Mouse (Mus musculus) olfactory bulb, adult 2 months (tissue): ENCODE data around the gene Rac3. TPM values are rescaled to one million over a fixed set of nuclear protein-coding genes. Genes with fewer than 3 reads are reported as not detected.

Experiments
- H3K27ac ChIP-seq: fragments of 200-500 bp; 2 replicates; pipeline ENCODE4 v1.5.1; 2012; ENCODE audit warnings: low read depth, low read length; ENCODE audit not compliant: insufficient read depth
- H3K4me1 ChIP-seq: fragments of 200-500 bp; 2 replicates; pipeline ENCODE4 v1.6.1; 2012; ENCODE audit warnings: low read length; ENCODE audit not compliant: control insufficient read depth, insufficient read depth
- H3K4me3 ChIP-seq: fragments of 200-500 bp; 2 replicates; pipeline ENCODE4 v1.5.1; 2012; ENCODE audit warnings: mild to moderate bottlenecking, low read depth, low read length, moderate library complexity; ENCODE audit not compliant: insufficient read depth
- CTCF ChIP-seq: fragments of 200-500 bp; IDR thresholded peaks from 2 replicates; pipeline ENCODE4 v1.5.1; 2012; ENCODE audit warnings: low read depth, mild to moderate bottlenecking, low read length, moderate library complexity; ENCODE audit not compliant: insufficient read depth
- POLR2A ChIP-seq: fragments of 200-500 bp; IDR thresholded peaks from 2 replicates; pipeline ENCODE4 v1.6.1; 2012; ENCODE audit warnings: mild to moderate bottlenecking, low read depth, low read length, moderate library complexity; ENCODE audit not compliant: insufficient read depth
- WGBS: fragments of 180-500 bp; shearing (Covaris S2); methylation state at CpG from one replicate; pipeline ENCODE4 v1.1.7; 2018; 5-methylcytosine and 5-hydroxymethylcytosine counted together
- polyA plus RNA-seq: library from polyadenylated mRNA; stranded (reverse); fragments of >200 nt; gene quantifications from 2 replicates; pipeline ENCODE4 v1.2.4, GENCODE M21; 2012; ENCODE audit warnings: low replicate concordance; ENCODE audit not compliant: missing spikeins, insufficient read depth, insufficient read length

Gene Rac3
- polyA plus RNA-seq, 1 experiment, result not detected

DNA sequence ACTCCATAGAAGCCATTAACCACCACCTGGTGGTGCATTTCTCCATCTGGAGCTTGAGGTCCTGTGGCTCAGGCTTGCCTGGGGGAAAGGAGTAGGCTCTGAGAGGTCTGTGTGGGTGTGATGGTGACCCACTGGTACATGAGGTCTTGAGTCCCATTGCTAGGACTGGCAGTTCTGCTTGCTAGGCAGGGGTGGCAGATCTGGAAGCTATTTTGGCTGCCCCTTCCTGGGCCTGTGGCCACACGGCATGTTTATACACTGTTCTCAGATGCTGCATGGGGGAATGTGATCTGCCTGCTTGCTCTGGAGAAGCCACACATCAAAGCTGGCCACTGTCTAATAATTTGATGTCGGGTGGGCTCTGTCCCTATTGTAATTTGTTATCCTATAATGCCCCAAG is 37.2 kb upstream of the Rac3 start:
- TF ChIP-seq POLR2A (no peak), CTCF (no peak)
- WGBS, result 85% methylated on average over 2 of the region's 2 CpGs
- Histone ChIP-seq H3K4me1 (no peaks in the 10 kb centered on the region), H3K27ac (no peak overlapping the region), H3K4me3 (no peak overlapping the region)

DNA sequence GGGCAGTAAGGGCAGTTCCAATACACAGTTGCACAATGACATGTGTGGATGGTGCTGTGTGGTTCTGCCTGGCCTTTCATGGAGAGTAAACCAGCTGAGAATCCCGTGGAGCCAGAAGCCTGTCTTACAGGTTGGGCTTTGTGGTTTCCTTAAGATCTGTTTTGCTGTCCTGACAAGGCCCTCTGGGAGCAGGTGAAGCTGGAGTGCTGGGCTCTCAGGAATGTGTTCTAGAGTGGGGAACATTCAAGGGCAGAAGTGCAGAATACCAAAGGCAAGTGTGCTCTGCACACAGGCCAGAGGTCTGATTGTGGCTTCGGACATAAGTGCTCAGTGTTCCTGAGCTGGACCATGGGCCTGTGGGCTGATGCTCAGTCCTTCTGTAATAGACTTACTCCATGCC is 36.6 kb upstream of the Rac3 start:
- WGBS, result 93% methylated on average over 2 of the region's 2 CpGs
- no peaks in the 10 kb centered on the region for H3K4me1 ChIP-seq
- TF ChIP-seq POLR2A, result no peak
- TF ChIP-seq CTCF, result no peak

DNA sequence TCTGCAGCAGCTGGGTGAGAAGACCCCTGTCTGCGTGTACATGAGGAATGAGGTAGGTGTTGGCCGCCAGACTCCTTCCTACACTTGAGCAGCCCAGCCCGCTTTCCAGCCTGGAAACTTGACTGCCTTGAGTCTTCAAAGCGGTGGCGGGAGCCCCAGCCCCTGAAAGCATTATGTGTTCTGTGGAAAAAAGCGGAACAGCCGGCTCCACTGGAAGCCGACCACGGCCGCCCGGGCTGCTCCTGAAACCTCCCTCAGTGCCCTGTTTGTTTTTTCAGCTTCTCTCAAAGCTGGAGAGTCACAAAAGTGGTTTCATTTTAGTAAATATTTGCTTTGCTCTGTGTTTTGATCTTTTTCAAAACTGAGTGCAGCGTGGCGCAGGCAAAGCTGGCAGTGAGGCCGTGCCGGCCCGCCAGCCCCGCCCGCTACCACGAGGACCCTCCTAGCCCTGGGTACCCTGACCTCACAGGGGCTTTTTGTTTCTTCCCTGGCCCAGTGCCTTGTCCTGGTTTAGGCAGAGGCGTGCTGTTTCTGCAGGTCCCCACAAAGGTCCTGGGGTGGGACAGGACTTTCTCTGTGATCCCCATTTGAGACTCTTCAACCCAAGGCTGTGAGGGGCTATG is 34.5 kb upstream of the Rac3 start:
- TF ChIP-seq POLR2A (no peak), CTCF (no peak)
- Histone ChIP-seq H3K27ac (no peak overlapping the region), H3K4me3 (no peak overlapping the region), H3K4me1 (no peaks in the 10 kb centered on the region)
- WGBS, result 58% methylated on average over 20 of the region's 20 CpGs

More for the DNA sequence above, 36.6 kb upstream of the Rac3 start:
- Histone ChIP-seq H3K27ac (no peak overlapping the region), H3K4me3 (no peak overlapping the region)

DNA sequence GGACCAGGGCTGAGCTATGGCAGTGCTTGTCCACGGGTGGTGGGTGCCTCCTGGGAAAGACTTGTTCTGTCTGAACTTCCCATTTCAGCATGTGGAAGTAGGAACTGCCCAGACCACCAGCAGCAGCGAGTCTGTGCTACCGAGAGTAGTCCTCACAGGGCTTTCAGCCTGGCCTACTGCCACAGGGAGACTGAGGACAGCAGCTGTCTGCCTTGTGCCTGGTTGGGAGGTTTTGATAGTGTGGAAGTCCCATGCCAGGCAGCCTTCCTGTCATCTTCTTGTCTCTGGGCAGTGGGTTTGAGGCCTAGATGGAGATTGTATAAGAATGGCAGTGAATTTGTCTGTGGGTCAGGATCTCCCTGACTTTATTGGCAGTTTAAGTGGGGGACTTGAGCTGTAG is 31.9 kb upstream of the Rac3 start:
- no peak overlapping the region for H3K27ac ChIP-seq
- no peak overlapping the region for H3K4me3 ChIP-seq
- TF ChIP-seq POLR2A, result no peak
- no peak for TF ChIP-seq CTCF
- H3K4me1 ChIP-seq, result no peaks in the 10 kb centered on the region; the same call in 1 of the 2 replicates
- WGBS, result 81% methylated on average over 3 of the region's 3 CpGs

DNA sequence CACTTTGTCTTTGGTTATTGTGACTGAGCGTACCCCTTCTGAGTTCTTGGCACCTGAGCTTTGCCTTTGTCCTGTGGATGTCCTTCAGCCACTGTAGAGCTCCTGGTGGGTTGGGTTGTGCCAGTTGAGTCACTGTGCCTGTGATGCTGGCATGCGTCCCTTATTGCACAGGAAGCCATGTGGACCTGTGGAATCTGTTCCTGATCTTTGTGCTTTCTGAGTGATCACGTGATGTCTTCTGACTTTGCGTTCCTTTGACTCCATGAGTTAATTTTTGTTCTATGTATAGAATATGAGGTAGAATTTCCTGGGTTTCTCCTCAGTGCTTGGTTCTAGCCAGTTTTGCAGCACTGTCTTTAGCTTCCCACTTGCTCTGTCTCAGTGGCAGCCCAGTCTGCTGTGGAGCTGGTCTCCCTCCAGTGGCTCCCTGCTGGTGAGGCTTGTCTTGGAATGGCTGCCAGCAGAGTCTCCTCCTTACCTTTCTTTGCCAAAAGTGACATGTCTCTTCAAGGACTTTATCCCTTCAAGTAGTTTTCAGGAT is 28.7 kb upstream of the Rac3 start:
- TF ChIP-seq CTCF, result no peak
- no peak for TF ChIP-seq POLR2A
- no peak overlapping the region for H3K27ac ChIP-seq
- no peak overlapping the region for H3K4me3 ChIP-seq
- peaks cover 3% of the 10 kb centered on the region; the same call in 1 of the 2 replicates for H3K4me1 ChIP-seq
- 77% methylated on average over 4 of the region's 4 CpGs for WGBS

DNA sequence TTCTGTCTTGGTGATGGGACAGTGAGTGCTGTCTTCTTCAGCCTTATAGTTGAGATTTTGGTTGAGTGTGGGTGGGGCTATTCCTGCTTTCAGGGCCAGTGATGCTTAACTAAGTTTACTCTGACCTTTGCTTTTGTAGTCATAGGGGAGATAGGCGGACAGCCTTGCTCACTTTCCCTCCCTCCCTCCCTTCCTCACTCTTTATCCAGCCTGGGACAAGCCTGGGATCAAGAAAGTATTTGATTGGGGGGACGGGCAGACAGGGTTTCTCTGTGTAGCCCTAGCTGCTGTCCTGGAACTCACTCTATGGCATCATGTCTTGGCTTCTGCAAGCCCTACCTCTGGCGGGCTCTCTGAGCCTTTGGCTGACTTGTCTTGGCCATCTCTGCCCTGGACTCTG is 27.8 kb upstream of the Rac3 start:
- Histone ChIP-seq H3K4me3 (no peak overlapping the region), H3K4me1 (peaks cover 11% of the 10 kb centered on the region), H3K27ac (no peak overlapping the region)
- WGBS, result 82% methylated on average over 3 of the region's 3 CpGs
- TF ChIP-seq POLR2A, result no peak
- TF ChIP-seq CTCF, result no peak

DNA sequence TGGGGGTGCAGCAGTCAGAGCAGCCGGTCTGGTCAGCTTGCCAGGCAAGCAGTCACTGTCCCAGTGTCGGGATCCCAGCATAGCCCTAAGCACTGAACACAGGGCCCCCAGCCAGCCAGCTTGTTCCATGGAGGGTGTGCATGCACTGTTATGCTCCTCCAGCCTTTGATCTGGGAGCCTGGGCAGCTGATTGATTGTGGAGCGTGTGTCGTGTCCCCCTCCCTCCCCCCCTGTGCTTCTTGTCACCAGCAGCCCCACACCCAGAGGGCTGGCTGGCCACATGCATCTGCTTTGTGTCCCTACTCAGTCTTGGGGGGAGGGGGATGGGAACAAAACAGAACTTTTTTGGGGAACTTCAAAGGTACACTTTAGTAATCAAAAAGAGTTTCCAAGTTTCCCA is 26.1 kb upstream of the Rac3 start:
- TF ChIP-seq POLR2A (no peak), CTCF (no peak)
- 45% methylated on average over 4 of the region's 4 CpGs for WGBS
- Histone ChIP-seq H3K4me3 (no peak overlapping the region), H3K27ac (no peak overlapping the region), H3K4me1 (peaks cover 11% of the 10 kb centered on the region)

DNA sequence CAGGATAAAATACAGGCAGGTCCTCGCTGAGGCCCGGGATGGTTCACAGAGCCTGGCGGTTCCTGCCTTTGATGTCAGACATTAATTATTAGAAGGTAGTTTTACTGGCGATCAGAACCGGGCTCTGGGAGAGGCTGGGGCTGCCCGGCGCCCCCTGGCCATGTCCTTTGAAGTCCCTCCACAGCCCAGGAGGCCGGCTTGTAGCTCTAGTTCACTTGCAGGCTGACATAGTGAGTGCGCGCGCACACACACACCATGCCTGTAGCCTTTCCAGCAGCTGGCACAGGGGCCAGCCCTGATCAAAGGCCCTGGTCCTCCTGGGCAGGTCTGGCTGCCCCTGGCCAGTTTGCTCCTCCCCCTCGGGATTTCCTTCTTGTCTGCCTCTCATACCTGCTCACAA is 25.6 kb upstream of the Rac3 start:
- Histone ChIP-seq H3K27ac (no peak overlapping the region), H3K4me3 (no peak overlapping the region), H3K4me1 (peaks cover 13% of the 10 kb centered on the region)
- TF ChIP-seq CTCF (no peak), POLR2A (no peak)
- 59% methylated on average over 12 of the region's 12 CpGs for WGBS

DNA sequence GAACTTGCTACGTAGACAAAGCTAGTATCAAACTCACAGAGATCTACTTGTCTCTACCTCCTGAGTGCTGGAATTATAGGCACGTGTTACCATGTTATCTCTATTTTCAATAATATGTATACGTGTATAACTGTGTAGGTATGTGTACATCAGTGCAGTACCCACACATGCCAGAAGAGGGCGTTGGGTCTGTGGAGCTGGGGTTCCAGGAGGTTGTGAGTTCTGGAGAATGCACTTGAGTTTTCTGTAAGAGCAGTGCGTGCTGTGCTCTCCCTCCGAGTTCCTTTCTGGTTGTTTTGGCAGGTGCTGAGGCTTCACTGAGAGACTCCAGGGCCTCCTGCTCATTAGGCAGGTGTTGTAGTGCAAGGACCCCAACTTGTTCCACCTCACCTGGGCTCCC is 24.7 kb upstream of the Rac3 start:
- 93% methylated on average over 6 of the region's 6 CpGs for WGBS
- TF ChIP-seq CTCF (no peak), POLR2A (no peak)
- no peak overlapping the region for H3K4me3 ChIP-seq
- no peak overlapping the region for H3K27ac ChIP-seq
- H3K4me1 ChIP-seq, result peaks cover 13% of the 10 kb centered on the region
